Comparison of ENCODE assay signal across 25 mouse cellular contexts in genomic region chr16:91480517-91480916, GRCm38 (mm10). TPM values are rescaled to one million over a fixed set of nuclear protein-coding genes. Genes with fewer than 3 reads are reported as not detected.
A peak's percentile ranks its signal among the peaks of the same experiment; 100 is the strongest.
DNase-seq lines count a peak whose midpoint lies in the region; ATAC-seq and TF ChIP-seq lines count a peak whose summit lies in the region.
"Had no signal": no experiment of that assay in that cellular context is flagged by ENCODE, and none has a peak within 500 bp of the region (broad histone marks: within the 10 kb centered on the region; RNA-seq: fewer than 3 reads in every experiment).

No protein-coding gene starts in this region.

- H3K9ac ChIP-seq in liver, embryonic 13.5 days = no peak overlapping the region
- no peak overlapping the region for H3K9ac ChIP-seq in liver, embryonic 11.5 days (ENCODE audit: low read depth, low read length)
- no peak overlapping the region for H3K9ac ChIP-seq in ES-E14 (ENCODE audit: insufficient read depth, low read depth, low read length, poor library complexity, severe bottlenecking)
- H3K9ac ChIP-seq: forebrain, embryonic 13.5 days; limb, embryonic 12.5 days; liver, embryonic 15.5 days; midbrain, embryonic 13.5 days had no signal

- H3K27me3 ChIP-seq in liver, embryonic 13.5 days = no peaks in the 10 kb centered on the region
- no peaks in the 10 kb centered on the region for H3K27me3 ChIP-seq in liver, embryonic 11.5 days (replicated peaks; ENCODE audit: control insufficient read depth, insufficient read depth, low read length)
- H3K27me3 ChIP-seq in small intestine, adult 2 months (ENCODE audit: control insufficient read depth, insufficient read depth, low read length) = no peaks in the 10 kb centered on the region
- H3K27me3 ChIP-seq: forebrain, embryonic 13.5 days; limb, embryonic 12.5 days; liver, embryonic 15.5 days; midbrain, embryonic 13.5 days; Patski had no signal

- no peak for TF ChIP-seq POLR2A in small intestine, adult 2 months (IDR thresholded peaks at IDR 0.05; ENCODE audit: low read depth, low read length)

- H3K27ac ChIP-seq in liver, embryonic 13.5 days = 0 out of 2 replicates have a peak overlapping the region, but pooled peaks have one; percentile 14
- H3K27ac ChIP-seq in liver, embryonic 11.5 days (ENCODE audit: low read depth, low read length) = no peak overlapping the region
- H3K27ac ChIP-seq in ES-E14 (ENCODE audit: insufficient read depth, low read depth, low read length, poor library complexity, severe bottlenecking) = no peak overlapping the region; the same call in 1 of the 2 replicates
- peak overlapping the region; percentile 72 for H3K27ac ChIP-seq in small intestine, adult 2 months (ENCODE audit: insufficient read depth, low read depth, low read length)
- H3K27ac ChIP-seq: forebrain, embryonic 13.5 days; hindbrain, embryonic 10.5 days; limb, embryonic 12.5 days; liver, embryonic 15.5 days; midbrain, embryonic 13.5 days had no signal

- TF ChIP-seq CTCF in small intestine, adult 2 months (IDR thresholded peaks at IDR 0.05; ENCODE audit: extremely low read depth, insufficient read length, insufficient replicate concordance, low read depth, low read length) = no peak

- no peak for DNase-seq in liver, embryonic 13.5 days
- no peak for DNase-seq in liver, embryonic 11.5 days (ENCODE audit: low spot score)
- DNase-seq in ES-E14 (ENCODE audit: low read depth, low spot score) = peak; percentile 51
- DNase-seq in thymus, postnatal 0 days (ENCODE audit: low spot score) = no peak
- DNase-seq in gastrocnemius, postnatal 4 days (ENCODE audit: low spot score in 2 of 2) = no peak
- DNase-seq in lung, postnatal 4 days = no peak
- DNase-seq: adrenal gland, postnatal 25 days; cerebellum, adult 18-20 months; cerebellum, postnatal 36 days; gastrocnemius, postnatal 10 days; kidney, adult 9 months; kidney, postnatal 4 days; layer of hippocampus, adult 9-11 months; right cerebral cortex, postnatal 25 days; thymus, postnatal 4 days had no signal

- no peak overlapping the region for H3K4me3 ChIP-seq in liver, embryonic 13.5 days (replicated peaks)
- H3K4me3 ChIP-seq in liver, embryonic 11.5 days (ENCODE audit: low read depth, low read length) = no peak overlapping the region
- H3K4me3 ChIP-seq in ES-E14 (ENCODE audit: insufficient read depth in 1 of 2, low read depth in 1 of 2, low read length in 2 of 2, poor library complexity in 1 of 2, severe bottlenecking in 1 of 2) = no peak overlapping the region
- no peak overlapping the region for H3K4me3 ChIP-seq in small intestine, adult 2 months (ENCODE audit: low read depth, low read length)
- H3K4me3 ChIP-seq: forebrain, embryonic 13.5 days; hindbrain, embryonic 10.5 days; limb, embryonic 12.5 days; liver, embryonic 15.5 days; midbrain, embryonic 13.5 days; myocyte had no signal

- ATAC-seq in liver, embryonic 13.5 days (ENCODE audit: low read depth) = no peak
- no peak for ATAC-seq in liver, embryonic 11.5 days (replicated peaks; ENCODE audit: low FRiP score)
- ATAC-seq in common myeloid progenitor, adult 5-6 weeks (replicated peaks; ENCODE audit: low read depth, poor library complexity, severe bottlenecking) = peak; percentile 27
- ATAC-seq: forebrain, embryonic 13.5 days; lung, postnatal 0 days; midbrain, embryonic 13.5 days; Patski had no signal

- H3K9me3 ChIP-seq in liver, embryonic 13.5 days (replicated peaks) = no peaks in the 10 kb centered on the region
- no peaks in the 10 kb centered on the region for H3K9me3 ChIP-seq in liver, embryonic 11.5 days (ENCODE audit: control insufficient read depth, low read length)
- H3K9me3 ChIP-seq in ES-E14 (ENCODE audit: control insufficient read depth, insufficient read depth, low read depth, low read length) = no peaks in the 10 kb centered on the region
- H3K9me3 ChIP-seq: forebrain, embryonic 13.5 days; hindbrain, embryonic 10.5 days; limb, embryonic 12.5 days; liver, embryonic 15.5 days; midbrain, embryonic 13.5 days had no signal

- H3K36me3 ChIP-seq in liver, embryonic 13.5 days = no peaks in the 10 kb centered on the region
- H3K36me3 ChIP-seq in liver, embryonic 11.5 days (ENCODE audit: control insufficient read depth, insufficient read depth, low read length) = no peaks in the 10 kb centered on the region
- H3K36me3 ChIP-seq in ES-E14 (ENCODE audit: control insufficient read depth, insufficient read depth, low read length, poor library complexity, severe bottlenecking) = no peaks in the 10 kb centered on the region
- no peaks in the 10 kb centered on the region for H3K36me3 ChIP-seq in small intestine, adult 2 months (ENCODE audit: control insufficient read depth, insufficient read depth, low read length)
- H3K36me3 ChIP-seq: hindbrain, embryonic 10.5 days; limb, embryonic 12.5 days; liver, embryonic 15.5 days; midbrain, embryonic 13.5 days had no signal

- in situ Hi-C loops in ES-E14 (cut with MboI; ENCODE audit: low sequenced_read_pairs in 2 of 2, unreplicated experiment in 2 of 2) = no loop called here

- H3K4me2 ChIP-seq in liver, embryonic 13.5 days = no peak overlapping the region
- no peak overlapping the region for H3K4me2 ChIP-seq in liver, embryonic 11.5 days
- H3K4me2 ChIP-seq: forebrain, embryonic 13.5 days; limb, embryonic 12.5 days; liver, embryonic 15.5 days; midbrain, embryonic 13.5 days had no signal

- peaks cover 39% of the 10 kb centered on the region for H3K4me1 ChIP-seq in liver, embryonic 13.5 days (replicated peaks)
- H3K4me1 ChIP-seq in liver, embryonic 11.5 days (replicated peaks; ENCODE audit: control insufficient read depth, insufficient read depth, low read length) = no peaks in the 10 kb centered on the region; the same call in 1 of the 2 replicates
- peaks cover 0 to 15% of the 10 kb centered on the region in 2 experiments; a peak in 1 of 4 replicates for H3K4me1 ChIP-seq in ES-E14 (ENCODE audit: control insufficient read depth in 2 of 2, insufficient read depth in 2 of 2, low read length in 2 of 2, poor library complexity in 1 of 2)
- H3K4me1 ChIP-seq in small intestine, adult 2 months (ENCODE audit: control insufficient read depth, insufficient read depth, insufficient read length, low read length) = peaks cover 9% of the 10 kb centered on the region; the same call in 1 of the 2 replicates
- H3K4me1 ChIP-seq: limb, embryonic 12.5 days had no signal

TF ChIP-seq in ES-E14, 5 proteins besides CTCF, POLR2A, EP300 and RAD21:
- TF ChIP-seq ZNF384 (IDR thresholded peaks at IDR 0.05; ENCODE audit: low read depth, low read length) (no peak), MAFK (IDR thresholded peaks at IDR 0.05; ENCODE audit: insufficient read depth, low read depth, low read length) (no peak), CHD2 (IDR thresholded peaks at IDR 0.05; ENCODE audit: low read depth, low read length) (no peak), HCFC1 (IDR thresholded peaks at IDR 0.05; ENCODE audit: borderline replicate concordance, insufficient read depth, low read length) (no peak), ZC3H11A (IDR thresholded peaks at IDR 0.05; ENCODE audit: borderline replicate concordance, low read depth, low read length) (no peak)

RNA-seq across cellular contexts. Expression of gene Ifnar1, which starts 4.5 kb away (rescaled TPM):
- 18.0 and 19.1 TPM in 2 replicates for polyA plus RNA-seq in liver, embryonic 13.5 days (2015; fragmentation: Nextera tagmentation; extraction: Ambion mirVana)
- 32.6 and 35.5 TPM in 2 replicates for polyA plus RNA-seq in liver, embryonic 11.5 days (2014; fragmentation: Nextera tagmentation; extraction: Ambion mirVana)
- 42.2 and 56.2 TPM in 2 replicates for total RNA-seq in ES-E14 (2012; rRNA removed)
- 34.6 and 43.3 TPM in 2 replicates for total RNA-seq in common myeloid progenitor, adult 5-6 weeks (2017)
- polyA plus RNA-seq in small intestine, adult 2 months (2012; rRNA removed) = 6.5 and 12.4 TPM in 2 replicates
- 30.2 and 40.9 TPM in 2 replicates for polyA plus RNA-seq in thymus, postnatal 0 days (2015; fragmentation: Nextera tagmentation; extraction: Ambion mirVana)
- 10 to 100 TPM; 61.8 to 63.4 TPM for total RNA-seq in gastrocnemius, postnatal 4 days (2021)

Comparison
In these comparisons a context has a peak if more than half of its experiments do, and no peak if none do; other contexts are left out.
1. H3K27ac ChIP-seq: peak in liver, embryonic 13.5 days (single experiment) and small intestine, adult 2 months (single experiment); none in liver, embryonic 11.5 days (single experiment) and ES-E14 (single experiment).